Mouse (Mus musculus): ENCODE data around the gene Nxpe3. TPM values are rescaled to one million over a fixed set of nuclear protein-coding genes. Genes with fewer than 3 reads are reported as not detected.
A peak's percentile ranks its signal among the peaks of the same experiment; 100 is the strongest.
"Not testable (repeated sequence)": the region's sequence is repeated elsewhere in the genome, so short reads cannot be mapped to it uniquely, and the experiment has no call there.

Nxpe3 gene
- total RNA-seq, 2 experiments from 2014 or later, result 5.6 to 6.2 TPM

DNA sequence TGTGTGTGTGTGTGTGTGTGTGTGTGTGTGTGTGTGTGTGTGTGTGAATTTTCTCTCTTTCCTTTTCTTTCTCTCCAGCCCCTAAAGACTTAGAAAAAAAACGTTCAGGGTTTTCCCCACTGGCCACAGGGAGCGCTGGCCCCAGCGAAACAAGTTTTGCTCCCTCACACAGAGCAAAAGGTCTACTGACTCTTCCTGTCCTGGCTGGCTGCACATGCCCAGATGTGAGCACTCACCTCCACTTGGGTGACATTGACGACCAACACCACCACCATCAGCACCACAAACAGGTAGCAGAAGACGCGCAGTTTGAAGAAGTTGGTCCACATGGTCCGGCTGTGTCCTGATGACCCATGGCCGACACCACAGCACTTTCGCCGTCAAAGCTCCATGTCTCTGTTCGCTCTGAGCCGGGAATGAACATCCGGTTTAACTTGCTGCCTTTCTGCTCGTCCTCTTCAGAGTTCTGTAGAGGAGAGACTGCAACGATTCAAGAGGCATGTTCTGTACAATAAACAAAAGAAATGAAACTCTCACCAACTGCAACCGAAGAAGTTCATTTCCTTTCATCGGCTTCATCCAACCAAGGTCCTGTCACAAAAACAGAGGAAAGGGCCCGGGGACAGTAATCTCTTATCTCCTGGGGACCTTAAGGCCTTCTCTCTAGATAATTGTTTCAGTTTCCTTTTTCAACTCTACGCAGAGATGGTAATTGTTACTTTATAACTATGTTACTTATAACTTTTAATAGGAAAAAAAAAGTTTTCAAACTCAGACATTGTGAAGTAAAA is 4.5 kb downstream of the Nxpe3 start:
- DNase-seq, result no peak
- intact Hi-C loops (cut with DNase I), result no loop called here

DNA sequence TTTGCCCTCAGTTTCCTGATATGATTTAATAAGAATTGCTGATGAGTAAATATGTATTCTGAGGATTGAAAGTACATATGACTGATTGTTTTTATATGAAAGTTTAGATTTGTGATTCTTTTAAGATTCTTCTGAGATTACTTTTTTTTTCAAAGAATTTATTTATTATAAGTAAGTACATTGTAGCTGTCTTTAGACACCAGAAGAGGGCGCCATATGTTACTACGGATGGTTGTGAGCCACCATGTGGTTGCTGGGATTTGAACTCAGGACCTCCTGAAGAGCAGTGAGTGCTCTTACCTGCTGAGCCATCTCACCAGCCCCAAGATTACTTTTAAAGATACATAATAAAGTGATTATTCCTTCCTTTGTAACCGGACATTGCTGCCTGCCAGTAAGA is 5.6 kb downstream of the Nxpe3 start:
- intact Hi-C loops (cut with DNase I), result no loop called here
- DNase-seq, result no peak

DNA sequence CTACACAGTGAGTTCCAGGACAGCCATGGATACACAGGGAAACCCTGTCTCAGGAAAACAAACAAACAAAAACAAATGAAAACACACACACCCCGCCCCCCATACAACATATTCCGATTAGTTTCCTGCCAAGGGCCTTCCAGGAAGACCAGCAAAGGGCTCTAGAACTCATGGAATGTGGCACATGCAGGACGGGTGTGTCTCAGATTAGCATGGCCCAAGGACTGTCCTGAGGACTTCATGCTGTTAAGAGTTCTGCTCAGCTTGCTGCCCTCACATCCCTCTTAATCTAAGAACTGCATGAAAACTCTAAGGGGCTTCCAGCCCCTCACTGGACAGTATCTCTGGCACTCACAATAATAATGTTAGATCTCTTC is 6.5 kb downstream of the Nxpe3 start:
- intact Hi-C loops (cut with DNase I), result no loop called here
- no peak for DNase-seq

DNA sequence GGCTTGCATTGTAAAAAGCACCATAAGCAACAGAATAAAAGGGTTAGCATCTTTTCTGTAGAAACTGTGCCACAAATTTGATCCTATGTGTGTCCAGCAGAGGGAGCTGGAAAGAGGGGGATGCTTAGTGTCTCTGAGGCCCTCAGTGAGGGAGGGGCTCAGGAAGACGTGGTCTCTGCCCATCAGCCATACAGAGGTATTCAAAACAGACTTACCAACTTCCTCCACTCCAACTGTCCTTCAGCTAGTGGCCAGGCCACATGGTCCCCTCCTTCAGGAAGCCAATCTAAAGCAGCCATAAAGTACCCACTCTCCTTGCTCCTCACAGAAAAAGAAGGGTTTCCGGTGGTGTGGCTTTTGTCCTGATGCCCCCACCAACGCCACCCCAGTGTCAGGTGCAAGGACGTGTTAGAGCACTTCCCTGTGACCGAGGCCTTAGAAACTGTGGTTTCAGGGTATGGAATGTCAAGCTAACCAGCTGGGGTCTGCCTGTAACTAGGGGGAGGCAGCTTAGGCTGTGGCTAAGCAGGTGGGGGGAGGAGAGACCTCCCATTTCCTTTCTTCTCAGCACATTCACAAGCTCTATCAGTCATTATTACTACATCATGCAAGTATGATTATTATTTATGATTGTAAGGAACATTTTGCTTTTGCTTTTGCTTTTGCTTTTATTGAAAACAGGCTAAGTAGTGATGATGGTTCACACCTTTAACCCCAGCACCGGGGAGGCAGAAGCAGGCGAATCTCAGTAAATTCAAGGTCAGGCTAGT is 7.1 kb downstream of the Nxpe3 start:
- DNase-seq, result no peak
- intact Hi-C loops (cut with DNase I), result no loop called here

DNA sequence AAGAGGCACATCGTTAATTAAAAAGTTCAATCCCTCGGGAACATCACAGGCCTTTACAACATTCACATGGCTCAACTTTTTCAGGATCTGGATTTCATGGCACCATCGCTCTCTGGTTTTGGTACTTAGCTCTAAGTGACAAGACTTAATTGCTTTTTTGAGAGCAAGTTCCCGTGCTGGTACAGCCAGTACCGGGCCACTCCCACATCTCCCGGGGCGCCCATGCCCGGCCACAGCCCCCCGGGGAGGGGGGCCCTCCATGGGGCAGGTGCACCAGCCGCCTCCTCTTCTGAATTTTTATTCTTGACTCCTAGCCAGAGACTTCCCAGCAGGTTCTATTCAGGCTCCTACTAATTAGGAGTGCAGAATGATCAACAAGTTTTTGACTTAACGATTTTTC is 10.8 kb downstream of the Nxpe3 start:
- DNase-seq, result no peak
- intact Hi-C loops (cut with DNase I), result no loop called here

DNA sequence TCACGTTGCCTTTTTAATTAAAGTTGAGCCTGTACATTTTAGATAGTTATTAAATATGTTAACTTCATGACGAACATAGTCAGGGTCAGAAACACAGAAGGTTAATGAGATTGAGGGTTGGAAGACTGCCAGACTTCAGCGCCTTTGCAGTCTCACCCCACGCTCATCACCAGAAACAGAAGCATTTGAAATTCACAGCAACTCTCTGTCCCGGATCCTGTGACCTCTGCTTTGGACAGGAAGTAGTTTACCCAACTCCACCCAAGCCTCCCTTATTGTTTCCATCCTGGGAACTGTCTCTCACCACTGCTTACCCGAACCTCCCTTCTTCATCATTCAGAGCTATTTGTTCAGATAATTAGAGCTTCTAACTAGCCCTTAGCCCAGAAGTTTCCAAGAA is 19.1 kb downstream of the Nxpe3 start:
- no peak for DNase-seq
- intact Hi-C loops (cut with DNase I), result no loop called here

DNA sequence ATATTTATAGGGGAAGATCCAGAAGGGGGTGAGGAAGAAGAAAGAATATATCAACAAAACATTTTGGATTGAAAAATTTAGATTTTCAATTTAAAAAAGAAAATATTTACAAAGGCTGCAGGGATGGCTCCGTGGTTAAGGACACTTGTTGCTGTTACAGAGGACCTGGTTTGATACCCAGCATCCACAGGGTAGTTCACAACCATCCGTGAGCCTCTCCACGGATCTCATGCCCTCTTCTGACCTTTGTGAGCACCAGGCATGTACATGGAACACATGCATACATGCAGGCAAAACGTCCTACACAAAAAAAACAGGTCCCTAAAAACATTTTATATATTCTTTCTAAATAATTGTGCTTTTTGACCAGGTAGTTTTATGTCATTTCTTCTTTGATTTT is 31.3 kb downstream of the Nxpe3 start:
- DNase-seq, result no peak

DNA sequence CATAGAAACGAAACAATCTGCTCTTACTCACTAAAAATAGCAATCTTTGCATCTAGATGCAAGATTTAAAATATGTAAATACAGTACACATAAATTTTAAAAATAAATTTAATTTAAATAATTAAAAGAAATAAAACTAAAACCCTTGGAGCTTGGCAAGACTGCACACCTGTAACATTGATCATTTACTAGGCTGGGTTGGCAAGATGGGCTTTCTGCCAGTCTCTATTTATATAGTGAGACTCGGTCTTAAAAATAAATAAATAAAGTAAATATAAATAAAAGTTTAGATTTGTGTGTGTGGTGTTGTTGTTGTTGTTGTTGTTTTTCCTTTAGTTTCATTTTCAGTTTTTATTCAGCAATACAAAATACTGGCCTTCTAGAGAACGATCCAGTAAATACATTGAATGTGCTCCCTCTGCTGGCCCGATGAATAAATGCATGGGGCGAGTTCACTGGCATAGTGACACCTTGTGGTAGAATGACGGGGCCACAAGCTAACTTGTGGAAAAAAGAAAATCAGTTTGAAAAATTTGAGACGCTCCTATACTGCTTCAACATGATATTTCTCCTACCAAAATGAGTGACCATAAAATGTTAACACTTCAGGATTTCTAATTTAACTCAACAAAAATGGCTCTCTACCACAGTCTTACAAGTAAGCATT is 31.8 kb downstream of the Nxpe3 start:
- intact Hi-C loops (cut with DNase I), result no loop called here
- peak; percentile 56 for DNase-seq

More for the DNA sequence above, 31.3 kb downstream of the Nxpe3 start:
- intact Hi-C loops (cut with DNase I), result no loop called here

DNA sequence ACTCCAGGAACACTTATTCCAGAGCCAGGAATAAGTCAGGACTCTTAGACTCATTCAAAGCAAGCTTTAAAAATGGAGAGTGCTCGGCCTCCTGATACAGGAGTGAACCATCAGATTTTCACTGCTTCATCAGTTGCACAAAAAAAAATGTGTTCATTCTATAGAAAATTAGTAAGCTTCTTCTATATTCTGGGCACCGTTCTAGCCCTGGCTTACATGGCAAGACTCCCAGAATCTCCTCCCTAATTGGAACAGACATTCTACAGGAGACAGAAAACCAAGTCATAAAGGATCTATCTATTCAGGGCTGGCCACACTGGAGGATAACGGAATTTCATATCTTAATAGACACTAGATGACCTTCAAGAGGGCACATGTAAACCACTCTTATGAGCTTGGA is 34.0 kb downstream of the Nxpe3 start:
- intact Hi-C loops (cut with DNase I), result no loop called here
- DNase-seq, result no peak

DNA sequence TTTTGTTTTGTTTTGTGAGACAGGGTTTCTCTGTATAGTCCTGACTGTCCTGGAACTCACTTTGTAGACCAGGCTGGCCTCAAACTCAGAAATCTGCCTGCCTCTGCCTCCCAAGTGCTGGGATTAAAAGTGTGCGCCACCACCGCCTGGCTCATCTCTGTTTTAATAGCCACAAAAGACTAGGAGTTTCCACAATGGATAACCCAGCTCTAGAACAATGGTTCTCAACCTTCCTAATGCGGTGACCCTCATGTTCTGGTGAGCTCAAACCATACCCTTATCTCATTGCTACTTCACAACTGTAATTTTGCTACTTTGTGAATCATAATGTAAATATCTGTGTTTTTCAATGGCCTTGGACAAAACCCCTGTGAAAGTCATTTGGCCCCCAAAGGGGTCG is 35.7 kb downstream of the Nxpe3 start:
- DNase-seq; intact Hi-C loops (cut with DNase I): not testable (repeated sequence)

DNA sequence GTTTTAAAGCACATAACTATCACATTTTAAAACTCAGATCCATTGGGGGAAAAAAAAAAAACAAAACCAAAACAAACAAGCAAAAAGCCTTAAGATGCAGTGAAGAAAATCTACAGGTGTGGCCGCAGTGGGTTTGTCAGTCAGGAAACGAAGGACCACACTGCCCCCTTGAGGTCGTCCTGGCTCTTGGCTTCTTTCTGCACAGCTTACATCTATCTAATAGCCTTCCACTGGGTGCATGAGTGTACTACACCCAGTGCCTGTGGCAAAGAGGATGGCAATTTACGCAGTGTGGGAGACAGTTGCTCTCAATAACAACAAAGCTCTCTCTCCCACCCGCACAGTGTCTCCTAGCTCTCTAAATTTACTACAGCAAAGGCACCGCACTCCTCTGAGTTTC is 36.6 kb downstream of the Nxpe3 start:
- peak; percentile 67 for DNase-seq
- intact Hi-C loops (cut with DNase I), result no loop called here

DNA sequence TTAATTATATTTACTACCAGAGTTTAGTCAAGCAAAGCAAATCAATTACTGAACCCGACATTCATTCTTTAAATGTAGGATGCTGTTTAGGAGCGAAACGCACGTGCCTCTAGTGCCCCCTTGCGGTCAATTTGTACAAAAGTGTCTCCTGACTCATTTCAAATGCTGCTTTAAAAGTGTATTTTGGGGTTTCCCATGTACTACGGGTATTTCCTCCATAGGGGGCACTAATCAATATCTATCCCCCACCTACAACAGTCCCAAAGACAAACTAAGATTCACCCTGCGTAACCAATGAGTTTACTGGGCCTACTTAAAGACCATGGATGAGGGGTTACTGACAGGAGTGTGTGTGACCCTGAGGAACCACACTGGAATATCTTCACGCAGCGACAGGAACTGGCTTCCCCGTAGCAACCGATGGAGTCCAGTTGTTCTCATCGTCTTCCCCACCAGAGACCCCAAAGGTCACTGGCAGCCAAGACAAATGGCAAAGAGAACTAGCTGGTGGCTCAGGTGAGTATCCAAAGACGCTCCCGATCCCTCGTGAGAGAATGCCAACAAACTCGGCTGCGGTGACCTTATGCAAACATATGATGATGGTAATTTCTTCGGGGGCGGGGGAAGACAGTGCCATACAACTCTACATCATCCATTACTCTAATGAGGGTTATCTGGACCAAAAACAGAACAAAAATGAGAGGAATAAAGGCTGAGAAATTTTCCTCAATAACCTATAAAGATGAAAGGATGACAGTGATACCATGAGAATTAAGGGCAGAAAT is 42.0 kb downstream of the Nxpe3 start:
- intact Hi-C loops (cut with DNase I), result no loop called here
- peak; percentile 79 for DNase-seq

DNA sequence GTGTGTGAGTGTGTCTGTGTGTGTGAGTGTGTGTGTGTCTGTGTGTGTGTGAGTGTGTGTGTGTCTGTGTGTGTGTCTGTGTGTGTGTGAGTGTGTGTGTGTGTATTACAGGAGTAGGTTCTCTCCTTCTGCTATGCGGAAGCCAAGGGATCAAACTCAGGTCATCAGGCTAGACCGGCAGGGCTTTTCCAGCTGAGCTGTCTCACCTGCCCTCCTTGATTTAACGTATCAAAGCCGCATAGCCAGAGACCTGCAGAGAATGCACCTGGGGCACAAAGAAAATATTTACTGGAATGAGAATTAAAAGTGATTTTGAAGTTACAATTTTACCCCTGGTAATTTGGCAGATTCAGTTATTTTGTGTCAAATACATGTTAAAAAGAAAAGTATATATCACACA is 42.6 kb downstream of the Nxpe3 start:
- intact Hi-C loops (cut with DNase I), result no loop called here
- DNase-seq, result no peak

DNA sequence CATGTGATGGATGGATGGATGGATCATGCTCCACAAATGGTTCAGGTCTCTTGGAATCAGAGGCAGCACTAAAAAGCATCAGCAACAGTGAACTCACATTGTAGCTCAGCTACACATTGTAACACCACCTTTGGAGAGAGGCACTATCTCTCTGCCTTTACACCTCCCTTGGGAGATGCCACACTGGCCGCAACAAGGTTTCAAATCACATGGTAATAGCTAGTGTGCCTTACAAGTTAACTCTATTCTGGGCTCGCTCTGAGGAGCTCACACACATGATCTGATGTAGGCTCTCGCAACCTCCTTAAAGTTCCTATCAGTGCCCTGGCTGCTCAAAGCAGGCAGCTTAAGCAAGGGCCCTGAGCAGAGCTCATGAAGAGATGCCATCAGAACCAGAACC is 44.6 kb downstream of the Nxpe3 start:
- intact Hi-C loops (cut with DNase I), result loop anchor here (2.0 kb wide), 1 partner anchor 372 kb away; no protein-coding TSS in a partner anchor
- DNase-seq, result no peak

DNA sequence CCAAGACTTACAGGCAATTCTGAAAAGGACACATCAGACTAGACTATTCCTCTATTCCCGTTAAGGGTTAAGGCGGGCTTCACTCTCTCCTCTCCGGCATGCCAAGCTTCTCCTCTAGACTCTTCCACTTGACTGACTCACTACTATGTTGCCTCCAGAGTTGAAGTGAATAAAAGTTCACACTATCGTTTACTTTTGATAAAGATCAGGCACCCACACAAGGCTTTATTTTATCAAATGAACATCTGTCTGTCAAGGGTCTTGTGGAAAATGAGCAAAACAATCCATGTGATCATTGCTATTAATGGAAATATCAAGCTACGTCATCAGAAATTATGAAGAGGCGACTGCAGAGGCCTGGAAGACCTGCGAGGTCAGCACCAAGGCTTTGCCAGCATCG is 47.4 kb downstream of the Nxpe3 start:
- intact Hi-C loops (cut with DNase I), result no loop called here
- no peak for DNase-seq

DNA sequence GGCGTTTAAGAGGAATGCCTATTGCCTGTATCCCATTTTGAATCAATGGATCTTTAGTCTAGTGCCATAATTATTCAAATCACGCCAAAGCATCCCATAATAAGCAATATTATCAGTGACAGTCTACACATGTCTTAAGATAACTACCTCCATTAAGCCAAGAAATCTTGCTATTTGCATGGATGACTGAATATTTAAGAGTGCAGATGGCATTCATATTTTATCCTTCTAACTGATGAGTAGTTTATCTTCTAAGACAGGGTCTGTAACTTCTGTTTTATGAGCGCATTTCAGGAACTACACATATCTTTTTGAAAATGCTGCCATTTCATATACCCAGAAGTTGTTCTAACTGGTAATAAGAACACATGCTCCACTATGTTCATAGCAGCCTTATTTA is 50.2 kb downstream of the Nxpe3 start:
- intact Hi-C loops (cut with DNase I), result no loop called here
- DNase-seq, result no peak

DNA sequence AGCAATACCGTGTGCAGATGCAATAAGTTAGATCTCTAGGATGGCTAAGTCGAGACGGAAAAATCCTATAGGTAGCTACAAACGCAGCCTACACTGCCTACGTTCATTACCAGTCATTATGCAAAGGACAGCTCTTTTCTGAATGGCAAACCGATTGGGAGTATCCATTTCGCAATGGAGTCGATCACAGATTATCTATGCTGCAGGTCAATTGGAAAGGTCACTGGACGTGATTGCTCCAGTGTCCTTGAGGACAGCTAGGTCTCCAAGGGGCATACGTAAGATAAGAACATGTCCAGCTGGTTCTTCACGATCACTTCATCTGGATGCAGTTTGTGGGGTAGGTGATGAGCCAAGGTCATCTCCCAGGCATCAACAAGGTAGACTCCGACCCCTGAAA is 51.2 kb downstream of the Nxpe3 start:
- intact Hi-C loops (cut with DNase I), result no loop called here
- DNase-seq, result no peak

DNA sequence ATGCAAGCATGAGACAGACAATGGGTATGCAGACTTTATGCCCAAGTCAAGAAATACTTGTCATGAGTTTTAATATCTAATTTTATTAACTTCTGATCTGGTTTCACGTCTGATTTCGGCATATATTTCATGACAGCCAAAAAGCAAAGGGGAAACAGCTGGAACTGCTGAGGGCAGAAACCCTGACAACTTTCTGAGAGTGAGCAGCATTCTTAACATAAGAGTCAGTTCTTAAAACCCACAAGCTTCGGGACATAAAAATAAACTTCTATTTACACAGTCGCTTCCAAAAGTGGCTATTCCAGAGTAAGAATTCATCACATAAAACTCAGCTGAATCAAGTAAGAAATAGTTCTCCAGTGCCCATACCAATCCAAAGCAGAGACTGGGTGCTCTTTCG is 52.0 kb downstream of the Nxpe3 start:
- DNase-seq, result no peak
- intact Hi-C loops (cut with DNase I), result no loop called here

DNA sequence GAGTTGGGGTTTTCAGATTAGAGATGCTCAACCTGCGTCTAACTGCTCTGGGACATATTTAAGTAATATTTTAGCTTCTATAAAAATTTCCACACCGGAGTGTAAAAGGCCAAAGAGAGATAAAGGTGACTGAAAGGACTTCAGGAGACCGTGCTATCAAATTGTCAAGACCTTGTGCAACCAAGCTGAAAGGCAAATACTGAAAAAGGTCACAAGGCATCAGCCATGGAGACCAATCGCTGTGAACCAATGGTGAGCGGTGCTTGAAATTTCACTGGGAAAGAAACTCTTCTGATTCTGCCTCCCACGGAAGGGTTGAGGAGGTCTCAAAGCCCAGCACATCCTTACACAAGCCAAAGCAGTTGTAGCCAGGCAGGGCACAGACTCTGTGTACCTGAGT is 53.6 kb downstream of the Nxpe3 start:
- no peak for DNase-seq
- intact Hi-C loops (cut with DNase I), result no loop called here

DNA sequence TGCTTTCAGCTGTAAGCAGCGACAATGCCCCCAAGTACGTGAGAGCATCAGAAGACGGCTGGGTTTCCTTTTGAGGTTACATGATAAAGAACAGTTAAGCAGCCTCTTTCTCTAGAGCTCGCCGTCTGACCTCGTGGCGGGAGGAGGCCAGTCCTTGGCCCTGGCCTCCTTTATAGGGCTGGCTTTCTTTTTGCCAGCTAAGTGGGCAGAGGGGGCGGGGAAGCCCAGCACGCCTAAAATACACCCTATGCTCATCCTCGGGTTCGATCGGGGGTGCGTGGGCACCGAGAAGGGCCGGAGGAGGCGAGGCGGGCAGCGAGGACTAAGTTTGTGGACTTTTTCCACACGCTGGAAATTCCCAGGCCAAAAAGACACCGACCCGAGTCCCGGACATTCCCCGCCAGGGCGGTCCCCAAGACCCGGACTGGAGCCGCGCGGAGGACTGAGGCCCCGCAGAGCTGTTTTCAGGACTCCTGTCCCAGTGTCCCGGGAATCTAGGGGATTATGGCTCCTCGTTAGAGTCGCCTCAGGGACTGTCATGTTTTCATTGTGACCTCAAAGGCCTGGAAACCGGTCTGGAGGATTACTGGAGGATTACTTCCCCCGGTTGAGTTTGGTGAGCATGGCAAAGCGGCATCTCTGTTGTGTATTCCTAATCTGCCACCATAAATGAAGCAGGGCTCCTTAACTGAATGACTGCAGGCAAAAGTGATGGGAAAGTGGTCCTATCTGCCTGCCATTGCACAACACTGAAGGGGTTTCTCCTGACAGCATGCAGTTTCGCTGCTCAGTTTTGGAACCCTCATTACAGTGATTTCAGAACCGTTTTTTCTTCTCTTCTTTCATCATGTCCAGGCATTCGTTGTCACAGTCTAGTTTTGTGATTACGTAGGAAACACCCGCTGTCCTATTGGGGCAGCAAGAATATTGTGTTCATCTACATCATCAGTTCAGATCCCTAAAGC is 56.3 kb downstream of the Nxpe3 start, which contains the start of gene Nfkbiz:
Gene Nfkbiz, minus strand, starts transcription at position 390 of the 965 bp plus-strand sequence.
- intact Hi-C loops (cut with DNase I), result no loop called here
- DNase-seq, result peak; percentile 86

All from left cerebral cortex, postnatal 4 days (tissue).